Mouse (Mus musculus) megakaryocyte, embryonic 14.5 days (primary cell): ENCODE data around the gene Tmprss12.

Experiments
- FLI1 ChIP-seq: IDR thresholded peaks from 2 replicates; pipeline ENCODE4 v1.6.1; 2012; ENCODE audit warnings: low read length, inconsistent platforms, mixed read lengths
- GATA1 ChIP-seq: IDR thresholded peaks from 3 replicates; pipeline ENCODE4 v1.6.1; 2012; ENCODE audit warnings: mixed read lengths, low read length, inconsistent platforms, borderline replicate concordance

DNA sequence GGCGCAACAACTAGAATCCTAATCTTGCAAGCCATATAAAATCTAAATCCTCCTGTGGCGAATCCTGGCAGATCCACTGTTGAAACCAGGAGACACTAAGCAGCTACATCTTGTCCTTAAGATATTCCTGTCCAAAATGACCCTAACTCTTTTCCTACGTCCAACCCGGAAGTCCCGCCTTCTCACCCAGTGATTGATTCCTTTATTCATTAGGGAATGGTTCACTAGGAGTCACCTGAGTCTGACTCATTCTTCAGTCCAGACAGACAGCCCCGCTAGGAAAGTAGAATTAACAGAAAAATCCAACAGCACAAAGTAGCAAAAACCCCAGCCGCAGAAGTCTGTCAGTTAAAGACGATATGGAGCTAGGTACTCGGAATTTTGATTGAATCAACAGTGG is 33.3 kb upstream of the Tmprss12 start:
- TF ChIP-seq GATA1: no peak
- no peak for TF ChIP-seq FLI1
